Mouse (Mus musculus): Measurements from ENCODE around the gene Zfp622. TPM values are rescaled to one million over a fixed set of nuclear protein-coding genes. Genes with fewer than 3 reads are reported as not detected.

Zfp622 gene
- total RNA-seq (2023), result 150 TPM

DNA sequence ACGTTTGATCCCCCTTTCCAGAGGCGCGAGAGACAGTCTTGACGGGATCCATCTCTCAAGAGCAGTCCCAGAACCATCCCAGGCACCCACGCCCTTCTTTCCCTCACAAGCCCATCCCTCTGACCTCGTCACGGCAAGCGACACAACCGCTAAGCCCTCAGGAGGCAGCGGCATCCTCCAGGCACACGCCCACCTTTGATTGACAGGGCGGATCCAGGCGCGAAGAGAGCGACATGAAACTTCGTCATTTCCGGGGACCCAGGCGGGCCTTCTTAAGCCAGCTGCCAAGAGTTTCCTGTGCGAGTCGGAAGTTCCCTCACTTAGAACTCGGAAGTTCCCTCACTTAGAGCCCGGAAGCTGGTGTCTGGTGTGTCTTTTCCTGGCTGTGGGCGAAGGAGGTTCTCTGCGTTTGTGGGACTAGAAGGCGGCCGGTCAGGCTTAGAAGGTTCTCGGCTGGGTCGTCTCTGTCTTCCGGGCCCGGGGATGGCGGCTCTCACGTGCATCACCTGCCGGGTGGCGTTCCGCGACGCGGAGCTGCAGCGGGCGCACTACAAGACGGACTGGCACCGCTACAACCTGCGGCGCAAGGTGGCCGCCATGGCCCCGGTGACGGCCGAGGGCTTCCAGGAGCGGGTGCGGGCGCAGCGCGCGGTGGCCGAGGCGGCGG, at the start of gene Zfp622:
Gene Zfp622 (plus strand): TSS at position 300 of the 667 bp plus-strand sequence.

Other genes with a start within 250 kb of the Zfp622 start
- 91.2 TPM for gene Retreg1, start 141.2 kb upstream of the Zfp622 start, total RNA-seq (2023)